Mouse (Mus musculus): ENCODE results near the gene Sorcs2.

GRCm38 (mm10) chr5:36174569-36175115, 223.3 kb downstream of the Sorcs2 start:
- TF ChIP-seq CTCF (IDR thresholded peaks at IDR 0.05; ENCODE audit: low read depth, low read length) = no peak
- no peak for TF ChIP-seq POLR2A (IDR thresholded peaks at IDR 0.05; ENCODE audit: extremely low read depth, insufficient read depth, low read length)

Measured in liver, adult 2 months (tissue).